Mouse (Mus musculus) liver, embryonic 15.5 days (tissue): ENCODE results near the gene Macrod1. TPM values are rescaled to one million over a fixed set of nuclear protein-coding genes. Genes with fewer than 3 reads are reported as not detected.
A peak's percentile ranks its signal among the peaks of the same experiment; 100 is the strongest.

ENCODE experiments used
- ATAC-seq: fragments of 200-750 bp; cut with Nextera tagmentation; 2 replicates; pipeline ENCODE4 v1.8.0; 2017; ENCODE audit warnings: moderate number of reproducible peaks, mild to moderate bottlenecking, moderate library complexity; ENCODE audit not compliant: insufficient read depth
- H3K27ac ChIP-seq: fragments of 300-500 bp; sonication (generic); replicated peaks from 2 replicates; pipeline ENCODE4 v1.5.1; 2015; ENCODE audit warnings: mild to moderate bottlenecking, inconsistent platforms
- H3K27me3 ChIP-seq: fragments of 300-500 bp; sonication (generic); 2 replicates; pipeline ENCODE4 v1.6.1; 2015; ENCODE audit warnings: mild to moderate bottlenecking, inconsistent platforms
- H3K36me3 ChIP-seq: fragments of 300-500 bp; sonication (generic); replicated peaks from 2 replicates; pipeline ENCODE4 v1.6.1; 2015; ENCODE audit warnings: moderate library complexity, mild to moderate bottlenecking, inconsistent platforms
- H3K4me1 ChIP-seq: fragments of 300-500 bp; sonication (generic); replicated peaks from 2 replicates; pipeline ENCODE4 v1.6.1; 2015; ENCODE audit warnings: inconsistent platforms
- H3K4me2 ChIP-seq: fragments of 300-500 bp; sonication (generic); 2 replicates; pipeline ENCODE4 v1.6.1; 2015; ENCODE audit warnings: moderate library complexity, mild to moderate bottlenecking, inconsistent platforms
- H3K4me3 ChIP-seq: fragments of 300-500 bp; sonication (generic); replicated peaks from 2 replicates; pipeline ENCODE4 v1.5.1; 2015; ENCODE audit warnings: mild to moderate bottlenecking, inconsistent platforms
- H3K9ac ChIP-seq: fragments of 300-500 bp; sonication (generic); 2 replicates; pipeline ENCODE4 v1.6.1; 2015; ENCODE audit warnings: moderate library complexity, mild to moderate bottlenecking, inconsistent platforms
- H3K9me3 ChIP-seq: fragments of 300-500 bp; sonication (generic); replicated peaks from 2 replicates; pipeline ENCODE4 v1.6.1; 2016; ENCODE audit warnings: inconsistent platforms
- WGBS: fragments of 180-500 bp; shearing (Covaris S2); methylation state at CpG from one replicate; pipeline ENCODE4 v1.1.7; 2015; ENCODE audit warnings: mixed read lengths; ENCODE audit not compliant: insufficient replicate concordance; 5-methylcytosine and 5-hydroxymethylcytosine counted together
- polyA plus RNA-seq: library from polyadenylated mRNA; unstranded; fragments of >200 nt; fragmentation: Nextera tagmentation; extraction: Ambion mirVana; gene quantifications from 2 replicates; pipeline ENCODE4 v1.2.1, GENCODE M21; 2015

Gene Macrod1
- polyA plus RNA-seq, 1 experiment from 2014 or later, result 5.6 TPM

DNA sequence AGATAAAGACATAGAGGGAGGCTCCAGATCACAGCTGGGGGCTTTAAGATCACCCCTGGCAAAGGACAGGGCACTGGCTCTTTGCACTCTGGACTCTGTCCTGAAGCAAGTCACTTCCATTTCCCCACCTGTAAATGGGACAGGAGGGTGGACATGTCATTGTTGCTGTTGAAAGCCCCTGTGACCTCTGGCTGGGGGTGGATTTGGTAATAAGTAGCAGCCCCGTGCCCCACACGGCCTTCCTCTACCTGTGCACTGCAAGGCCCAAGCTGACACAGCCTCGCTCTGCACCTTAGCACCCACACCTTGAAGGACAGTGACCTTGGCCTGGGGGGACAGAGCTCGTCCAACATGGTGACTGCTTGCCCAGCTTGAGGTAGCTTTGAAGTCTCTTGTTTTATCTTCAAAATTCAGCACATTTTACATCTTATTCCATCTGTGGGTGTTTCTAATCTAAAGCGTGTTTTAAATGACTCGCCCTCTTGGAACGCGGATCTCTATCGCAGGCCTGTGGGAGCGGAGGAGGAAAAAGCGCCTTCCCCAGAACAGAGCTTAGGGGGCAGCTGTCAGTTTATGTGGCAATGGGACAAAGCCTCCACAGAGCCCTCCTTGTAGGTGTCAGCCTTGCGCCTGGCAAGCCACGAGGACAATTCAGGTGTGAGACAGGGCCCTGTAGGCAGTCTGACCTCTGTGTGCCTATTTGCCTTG lies 121.3 kb downstream of the Macrod1 start:
- no peak overlapping the region for H3K27ac ChIP-seq
- no peak overlapping the region for H3K4me2 ChIP-seq
- H3K36me3 ChIP-seq, result no peaks in the 10 kb centered on the region
- ATAC-seq, result no peak
- no peaks in the 10 kb centered on the region for H3K9me3 ChIP-seq
- WGBS, result 59% methylated on average over 13 of the region's 13 CpGs
- no peak overlapping the region for H3K9ac ChIP-seq
- no peak overlapping the region for H3K4me3 ChIP-seq
- H3K27me3 ChIP-seq, result peaks cover 47% of the 10 kb centered on the region
- 0 out of 2 replicates have a peak, but pooled peaks cover 7% of the 10 kb centered on the region for H3K4me1 ChIP-seq

DNA sequence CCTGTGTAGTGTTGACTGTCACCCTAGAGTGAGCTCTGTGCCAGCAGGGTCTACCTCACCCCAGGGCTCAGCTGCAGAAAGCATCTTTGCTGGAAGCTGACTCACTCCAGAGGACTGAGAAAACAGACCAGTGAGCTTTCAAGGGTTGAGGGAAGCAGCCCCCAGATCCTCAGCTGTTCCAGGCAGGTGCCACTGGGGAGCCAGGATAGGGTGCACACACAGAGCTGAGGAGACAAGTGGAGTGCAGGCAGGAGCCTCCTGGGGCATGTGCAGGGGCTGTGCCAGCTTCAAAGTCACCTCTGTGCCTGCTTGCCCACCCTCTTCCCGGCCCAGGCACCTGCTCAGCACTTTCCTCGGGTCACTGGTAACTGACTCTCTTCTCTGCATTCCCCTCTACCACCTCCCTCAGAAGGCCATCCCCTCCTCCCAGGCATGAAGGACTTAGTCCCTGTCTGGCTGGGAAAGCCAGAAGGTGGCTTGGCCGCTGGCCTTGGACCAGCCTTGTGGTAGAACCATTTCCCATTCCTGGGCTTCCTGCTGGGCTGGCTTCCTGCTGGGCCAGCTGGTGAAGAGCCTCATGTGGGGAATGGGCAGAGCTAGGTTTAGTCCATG lies 122.3 kb downstream of the Macrod1 start:
- 34% methylated on average over 3 of the region's 3 CpGs for WGBS
- H3K27ac ChIP-seq, result no peak overlapping the region
- no peak overlapping the region for H3K4me2 ChIP-seq
- no peak overlapping the region for H3K9ac ChIP-seq
- H3K9me3 ChIP-seq, result no peaks in the 10 kb centered on the region
- H3K36me3 ChIP-seq, result no peaks in the 10 kb centered on the region
- ATAC-seq, result no peak
- no peak overlapping the region for H3K4me3 ChIP-seq
- H3K27me3 ChIP-seq, result peaks cover 57% of the 10 kb centered on the region
- H3K4me1 ChIP-seq, result 0 out of 2 replicates have a peak, but pooled peaks cover 7% of the 10 kb centered on the region

DNA sequence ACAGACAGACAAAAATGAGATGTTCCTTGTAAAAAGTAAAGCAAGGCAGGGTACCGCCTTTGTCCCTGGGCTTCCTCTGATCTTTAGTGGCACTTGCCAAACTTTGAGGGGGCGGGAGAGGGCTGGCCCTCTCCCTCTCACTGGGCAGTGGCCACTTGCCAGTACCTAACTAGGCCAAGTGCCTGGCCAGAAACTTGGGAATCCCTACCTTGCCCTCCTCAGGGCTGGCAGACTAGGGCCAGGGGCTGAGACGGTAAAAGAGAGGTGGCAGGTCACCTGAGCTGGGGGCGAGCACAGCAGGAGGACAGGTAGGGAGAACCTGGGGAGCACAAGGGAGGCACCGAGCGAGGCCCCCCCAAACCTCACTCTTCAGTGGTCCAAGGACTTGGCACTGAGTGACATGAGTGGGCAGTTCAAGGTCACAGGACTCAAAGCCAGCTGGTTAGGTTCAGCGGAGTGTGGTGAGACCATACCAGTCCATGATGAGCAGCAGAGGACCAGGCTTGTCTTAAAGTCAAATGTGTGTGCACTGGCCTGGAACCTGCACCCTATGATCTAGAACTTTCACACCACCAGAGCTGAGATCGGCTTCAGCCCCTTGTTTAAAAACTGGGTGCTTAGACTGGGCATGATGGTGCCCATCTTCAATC lies 124.3 kb downstream of the Macrod1 start:
- no peak overlapping the region for H3K4me3 ChIP-seq
- H3K4me2 ChIP-seq, result no peak overlapping the region
- H3K9me3 ChIP-seq, result no peaks in the 10 kb centered on the region
- no peak overlapping the region for H3K9ac ChIP-seq
- H3K27ac ChIP-seq, result no peak overlapping the region
- ATAC-seq, result no peak
- WGBS, result 61% methylated on average over 8 of the region's 8 CpGs
- H3K27me3 ChIP-seq, result peaks cover 73% of the 10 kb centered on the region
- H3K36me3 ChIP-seq, result no peaks in the 10 kb centered on the region
- 0 out of 2 replicates have a peak, but pooled peaks cover 7% of the 10 kb centered on the region for H3K4me1 ChIP-seq

DNA sequence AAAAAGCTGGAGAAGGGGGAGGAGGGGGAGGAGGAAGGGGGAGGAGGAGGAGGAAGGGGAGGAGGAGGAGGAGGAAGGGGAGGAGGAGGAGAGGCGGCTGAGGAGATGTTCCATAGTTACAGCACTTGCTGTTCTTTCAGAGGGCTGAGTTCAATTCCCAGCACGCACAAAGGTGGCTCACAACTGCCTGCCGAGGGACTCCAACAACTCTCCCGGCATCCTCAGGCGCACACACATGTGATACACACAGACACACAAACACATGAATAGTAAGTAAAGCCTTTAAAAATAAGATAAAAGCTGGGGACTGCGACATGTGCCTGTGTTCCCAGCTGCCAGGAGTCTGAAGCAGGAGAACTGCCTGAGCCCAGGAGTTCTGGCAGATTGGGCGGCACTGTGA lies 124.9 kb downstream of the Macrod1 start:
- H3K27me3 ChIP-seq, result peaks cover 76% of the 10 kb centered on the region
- ATAC-seq, result no peak
- 0 out of 2 replicates have a peak, but pooled peaks cover 7% of the 10 kb centered on the region for H3K4me1 ChIP-seq
- 56% methylated on average over 7 of the region's 7 CpGs for WGBS
- H3K9me3 ChIP-seq, result no peaks in the 10 kb centered on the region
- no peaks in the 10 kb centered on the region for H3K36me3 ChIP-seq
- no peak overlapping the region for H3K4me2 ChIP-seq
- no peak overlapping the region for H3K27ac ChIP-seq
- H3K9ac ChIP-seq, result no peak overlapping the region
- no peak overlapping the region for H3K4me3 ChIP-seq

DNA sequence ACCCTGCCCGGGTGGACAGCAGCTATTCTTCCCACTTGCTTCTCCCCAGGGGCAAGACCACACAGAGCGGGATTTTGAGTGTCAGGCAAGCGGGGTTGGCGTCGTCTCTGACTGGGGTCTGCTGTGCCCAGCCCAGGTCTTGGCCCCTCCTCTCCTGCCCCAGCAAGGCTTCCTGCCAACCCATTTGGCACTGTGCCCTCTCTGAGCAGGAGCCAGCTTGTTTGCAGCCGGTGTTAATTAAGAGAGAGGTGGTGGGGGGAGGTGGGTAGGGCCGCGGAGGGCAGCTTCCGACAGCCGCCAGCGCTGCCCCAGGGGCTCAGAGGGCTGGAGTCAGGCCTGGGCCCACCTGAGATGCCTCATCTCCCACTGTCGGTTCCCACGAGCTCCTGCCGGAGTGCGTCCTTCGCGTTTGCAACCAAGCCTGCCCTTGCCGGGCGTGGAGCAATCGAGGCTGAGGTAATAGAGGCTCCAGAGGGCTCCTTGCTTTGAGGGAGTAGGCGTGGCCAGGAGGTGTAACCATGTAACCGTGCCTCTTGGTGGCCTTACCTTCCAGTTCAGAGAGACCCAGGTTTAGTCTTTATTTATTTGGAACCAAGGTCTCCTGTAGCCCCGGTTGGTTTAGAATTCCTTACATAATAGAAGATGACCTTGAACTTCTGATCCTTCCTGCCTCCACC lies 125.8 kb downstream of the Macrod1 start:
- peaks cover 80% of the 10 kb centered on the region for H3K27me3 ChIP-seq
- H3K27ac ChIP-seq, result no peak overlapping the region
- H3K4me1 ChIP-seq, result 0 out of 2 replicates have a peak, but pooled peaks cover 7% of the 10 kb centered on the region
- peak overlapping the region; percentile 36 for H3K4me2 ChIP-seq
- H3K36me3 ChIP-seq, result no peaks in the 10 kb centered on the region
- WGBS, result 16% methylated on average over 23 of the region's 23 CpGs
- H3K9ac ChIP-seq, result no peak overlapping the region
- H3K4me3 ChIP-seq, result no peak overlapping the region
- no peak for ATAC-seq
- H3K9me3 ChIP-seq, result no peaks in the 10 kb centered on the region

DNA sequence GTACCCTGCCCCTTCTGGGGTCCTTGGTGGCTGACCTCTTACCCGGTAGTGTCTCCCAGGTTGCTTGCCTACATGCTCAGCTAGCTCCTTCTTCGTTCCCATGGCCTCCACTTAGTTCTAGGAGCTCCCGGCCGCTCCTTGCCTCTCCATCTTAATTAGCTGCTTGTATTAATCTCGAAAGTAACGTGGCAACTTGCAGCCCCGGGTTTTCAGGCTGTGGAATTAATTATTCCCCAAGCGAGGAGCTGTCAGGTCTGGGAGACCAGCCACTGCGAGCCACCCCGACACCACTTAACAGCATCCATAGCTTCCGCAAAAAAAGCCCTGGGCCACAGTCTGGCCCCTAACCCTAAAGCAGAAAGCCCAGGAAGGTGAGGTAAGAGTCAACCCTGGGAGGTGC lies 126.8 kb downstream of the Macrod1 start:
- no peak overlapping the region for H3K27ac ChIP-seq
- H3K9me3 ChIP-seq, result no peaks in the 10 kb centered on the region
- no peak overlapping the region for H3K4me3 ChIP-seq
- ATAC-seq, result no peak
- H3K9ac ChIP-seq, result no peak overlapping the region
- H3K4me1 ChIP-seq, result 0 out of 2 replicates have a peak, but pooled peaks cover 7% of the 10 kb centered on the region
- 54% methylated on average over 11 of the region's 11 CpGs for WGBS
- no peaks in the 10 kb centered on the region for H3K36me3 ChIP-seq
- no peak overlapping the region for H3K4me2 ChIP-seq
- H3K27me3 ChIP-seq, result peaks cover 87% of the 10 kb centered on the region

DNA sequence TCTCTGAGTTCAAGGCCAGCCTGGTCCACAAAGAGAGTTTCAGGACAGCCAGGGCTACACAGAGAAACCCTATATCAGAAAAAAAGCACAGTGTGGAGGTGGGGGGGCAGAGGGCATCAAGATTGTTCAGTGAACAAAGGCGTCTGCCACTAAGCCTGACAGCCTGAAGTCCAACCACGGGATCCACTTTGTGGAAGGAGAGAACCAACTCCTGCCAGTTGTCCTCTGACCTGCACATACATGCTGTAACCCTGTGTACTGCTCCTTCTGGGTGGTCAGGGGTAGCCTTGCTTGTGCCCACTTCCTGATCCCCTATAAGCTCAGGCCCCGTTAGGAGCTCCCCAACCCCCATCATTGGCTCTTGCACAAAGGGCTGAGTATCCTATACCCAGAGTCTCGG lies 128.4 kb downstream of the Macrod1 start:
- Histone ChIP-seq H3K4me3 (no peak overlapping the region), H3K36me3 (no peaks in the 10 kb centered on the region), H3K27me3 (peaks cover 75% of the 10 kb centered on the region), H3K9me3 (no peaks in the 10 kb centered on the region), H3K4me2 (no peak overlapping the region), H3K4me1 (0 out of 2 replicates have a peak, but pooled peaks cover 7% of the 10 kb centered on the region), H3K27ac (no peak overlapping the region), H3K9ac (no peak overlapping the region)
- 43% methylated on average over 4 of the region's 4 CpGs for WGBS
- ATAC-seq, result no peak

DNA sequence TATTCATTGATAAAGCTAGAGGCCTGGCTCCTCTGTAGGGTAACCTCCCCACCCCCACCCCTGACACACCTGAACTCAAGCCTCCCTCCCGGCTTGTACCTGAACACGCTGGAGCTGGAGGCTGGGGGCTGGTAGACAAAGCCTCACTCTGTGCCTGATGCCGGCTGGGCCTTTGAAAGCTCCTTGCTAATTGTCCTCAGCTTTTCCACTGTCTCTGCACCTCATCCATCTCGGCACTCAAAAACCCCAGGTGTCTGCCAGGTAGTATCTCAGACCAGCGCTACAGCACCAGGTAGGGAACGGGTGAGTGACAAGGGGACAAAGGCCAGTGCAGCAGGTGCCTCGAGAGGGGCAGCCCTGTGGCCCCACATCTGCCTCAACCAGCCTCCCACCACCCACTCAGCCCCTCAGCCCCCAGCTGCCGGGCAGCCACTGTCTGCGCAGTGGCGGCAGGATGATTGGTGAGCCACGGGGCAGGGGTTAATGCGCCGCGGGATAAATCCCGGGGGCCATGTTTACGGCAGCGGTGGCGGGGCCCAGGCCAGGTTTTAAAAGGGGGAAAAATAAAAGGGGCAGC lies 129.2 kb downstream of the Macrod1 start:
- Histone ChIP-seq H3K4me2 (no peak overlapping the region), H3K4me1 (0 out of 2 replicates have a peak, but pooled peaks cover 7% of the 10 kb centered on the region), H3K9me3 (no peaks in the 10 kb centered on the region), H3K27ac (no peak overlapping the region), H3K27me3 (peaks cover 67% of the 10 kb centered on the region), H3K9ac (no peak overlapping the region), H3K4me3 (no peak overlapping the region), H3K36me3 (no peaks in the 10 kb centered on the region)
- 33% methylated on average over 18 of the region's 18 CpGs for WGBS
- no peak for ATAC-seq

DNA sequence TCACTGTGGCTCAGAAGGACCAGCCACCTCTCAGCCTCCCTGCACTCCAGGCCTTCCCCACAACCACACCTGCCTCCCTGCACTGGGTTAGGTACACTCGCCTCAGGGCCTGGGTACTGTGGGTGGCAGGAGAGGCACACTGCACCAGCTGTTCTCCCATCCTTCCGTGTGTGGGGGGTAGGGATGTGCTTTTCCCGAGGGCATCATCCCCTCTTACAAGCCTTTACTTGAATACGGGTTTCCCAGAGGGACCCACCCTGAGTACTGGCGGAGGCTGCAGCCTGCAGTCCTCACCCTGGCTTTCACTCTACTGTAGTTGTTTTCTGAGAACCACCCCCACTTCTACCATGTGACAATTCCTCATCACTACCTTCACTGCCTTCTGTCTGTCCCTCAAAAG lies 130.5 kb downstream of the Macrod1 start:
- H3K36me3 ChIP-seq, result no peaks in the 10 kb centered on the region
- no peak overlapping the region for H3K9ac ChIP-seq
- no peak for ATAC-seq
- H3K27me3 ChIP-seq, result peaks cover 54% of the 10 kb centered on the region
- H3K4me1 ChIP-seq, result peaks cover 11% of the 10 kb centered on the region
- H3K27ac ChIP-seq, result no peak overlapping the region
- H3K4me2 ChIP-seq, result no peak overlapping the region
- no peaks in the 10 kb centered on the region for H3K9me3 ChIP-seq
- H3K4me3 ChIP-seq, result no peak overlapping the region
- 52% methylated on average over 5 of the region's 5 CpGs for WGBS

DNA sequence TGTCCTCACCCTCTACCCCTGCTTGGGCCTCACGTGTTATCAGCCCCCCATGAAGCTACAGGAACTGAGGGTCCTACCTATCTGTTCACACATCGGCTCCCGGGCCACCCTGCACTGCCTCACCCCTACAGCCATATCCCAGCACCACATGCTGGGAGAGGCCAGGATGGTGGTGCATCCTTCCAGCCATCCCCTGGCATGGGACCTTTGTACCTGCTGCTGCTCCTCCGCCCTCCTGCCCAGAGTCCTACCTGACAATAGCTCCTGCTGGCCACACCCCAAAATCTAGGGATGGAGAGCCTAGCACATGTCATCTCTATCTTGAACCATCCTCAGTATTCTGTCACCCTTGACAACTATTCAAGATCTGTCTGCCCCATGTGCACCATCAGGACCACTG lies 132.4 kb downstream of the Macrod1 start:
- Histone ChIP-seq H3K4me1 (peaks cover 16% of the 10 kb centered on the region), H3K4me3 (no peak overlapping the region), H3K36me3 (no peaks in the 10 kb centered on the region), H3K9ac (no peak overlapping the region), H3K9me3 (no peaks in the 10 kb centered on the region), H3K27ac (no peak overlapping the region), H3K4me2 (no peak overlapping the region), H3K27me3 (peaks cover 35% of the 10 kb centered on the region)
- no peak for ATAC-seq
- 42% methylated on average over 4 of the region's 4 CpGs for WGBS

DNA sequence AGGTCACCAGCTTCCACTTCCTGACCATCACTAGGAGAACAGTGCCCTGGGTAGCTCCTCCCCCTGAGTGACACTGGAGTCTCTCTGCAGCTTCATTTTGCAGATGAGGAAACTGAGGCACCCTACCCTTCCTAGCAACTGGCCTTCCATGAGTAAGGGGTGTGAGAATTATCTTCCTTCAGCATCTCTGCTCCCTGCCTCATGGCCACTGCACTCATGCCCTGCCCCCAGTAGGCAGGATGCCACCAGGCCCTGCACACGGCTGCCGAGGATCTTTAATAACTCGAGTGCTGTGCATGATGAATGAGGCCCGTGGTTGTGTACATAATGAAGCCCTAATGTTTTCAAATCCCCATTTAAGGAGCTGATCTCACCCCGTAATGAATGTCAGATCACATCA lies 134.4 kb downstream of the Macrod1 start:
- Histone ChIP-seq H3K36me3 (no peaks in the 10 kb centered on the region), H3K9me3 (no peaks in the 10 kb centered on the region), H3K27ac (no peak overlapping the region), H3K4me1 (peaks cover 19% of the 10 kb centered on the region), H3K4me3 (no peak overlapping the region), H3K4me2 (no peak overlapping the region), H3K9ac (no peak overlapping the region), H3K27me3 (peaks cover 19% of the 10 kb centered on the region)
- WGBS, result 66% methylated on average over 5 of the region's 5 CpGs
- ATAC-seq, result no peak
